Mouse (Mus musculus) forebrain, embryonic 14.5 days (tissue): ENCODE measurements at regions not wholly inside any gene's neighbourhood (a gene's known extent, or its start where the extent isn't known, plus 50 kb on each side); places are given as distances from the start of the nearest gene placed in this dataset.
A peak's percentile ranks its signal among the peaks of the same experiment; 100 is the strongest.

ENCODE experiments used
- ATAC-seq: fragments of 200-750 bp; cut with Nextera tagmentation; 2 replicates; pipeline ENCODE4 v1.8.0; 2017; ENCODE audit warnings: mild to moderate bottlenecking, moderate library complexity
- DNase-seq: peaks from one replicate; pipeline ENCODE4 v3.0.0-alpha.2; 2015; ENCODE audit warnings: low spot score
- H3K27ac ChIP-seq: fragments of 300-500 bp; sonication (generic); 2 replicates; pipeline ENCODE4 v1.5.1; 2014; ENCODE audit warnings: low read depth, mild to moderate bottlenecking, control low read depth, low read length, moderate library complexity
- H3K27me3 ChIP-seq: fragments of 300-500 bp; sonication (generic); replicated peaks from 2 replicates; pipeline ENCODE4 v1.6.1; 2014; ENCODE audit warnings: low read length, control low read depth, mixed read lengths; ENCODE audit not compliant: control insufficient read depth, insufficient read depth
- H3K36me3 ChIP-seq: fragments of 300-500 bp; sonication (generic); 2 replicates; pipeline ENCODE4 v1.6.1; 2014; ENCODE audit warnings: low read length, control low read depth; ENCODE audit not compliant: control insufficient read depth, insufficient read depth
- H3K4me1 ChIP-seq: fragments of 300-500 bp; sonication (generic); 2 replicates; pipeline ENCODE4 v1.6.1; 2014; ENCODE audit warnings: antibody characterized with exemption, low read length, control low read depth; ENCODE audit not compliant: control insufficient read depth, insufficient read depth
- H3K4me2 ChIP-seq: fragments of 300-500 bp; sonication (generic); 2 replicates; pipeline ENCODE4 v1.6.1; 2014; ENCODE audit warnings: mild to moderate bottlenecking, control low read depth, low read length
- H3K4me3 ChIP-seq: fragments of 300-500 bp; sonication (generic); 2 replicates; pipeline ENCODE4 v1.5.1; 2014; ENCODE audit warnings: low read depth, low read length, control low read depth
- H3K9ac ChIP-seq: fragments of 300-500 bp; sonication (generic); 2 replicates; pipeline ENCODE4 v1.6.1; 2014; ENCODE audit warnings: mild to moderate bottlenecking, low read length, control low read depth, moderate library complexity
- H3K9me3 ChIP-seq: fragments of 300-500 bp; sonication (generic); replicated peaks from 2 replicates; pipeline ENCODE4 v1.6.1; 2016; ENCODE audit warnings: low read length, control low read depth, mixed read lengths; ENCODE audit not compliant: control insufficient read depth
- WGBS: fragments of 180-500 bp; shearing (Covaris S2); extraction: QIAGEN DNeasy Blood & Tissue Kit; methylation state at CpG from one replicate; pipeline ENCODE4 v1.1.7; 2014; 5-methylcytosine and 5-hydroxymethylcytosine counted together

DNA sequence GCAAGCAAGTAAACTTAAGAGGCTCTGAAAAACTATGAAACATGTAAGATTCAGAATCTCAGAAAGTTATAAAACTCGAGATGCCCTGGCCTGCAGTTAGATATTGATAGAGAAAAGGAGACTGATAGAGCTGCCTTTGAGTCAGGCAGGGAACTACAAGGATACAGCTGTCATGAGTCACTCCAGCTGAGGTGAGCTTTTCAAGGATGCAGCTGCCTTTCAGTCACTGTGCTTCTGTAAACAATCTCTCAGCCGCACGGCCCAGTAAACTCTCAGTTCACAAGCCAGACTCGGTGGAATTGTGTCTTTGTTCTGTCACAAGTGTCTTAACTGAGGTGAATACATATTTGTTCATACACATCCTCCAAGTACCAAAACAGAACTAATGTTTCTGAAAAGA is 334.9 kb upstream of the Rsrc1 start:
- no peak overlapping the region for H3K4me2 ChIP-seq
- no peak overlapping the region for H3K4me3 ChIP-seq
- no peaks in the 10 kb centered on the region for H3K9me3 ChIP-seq
- peaks cover 3% of the 10 kb centered on the region; the same call in 1 of the 2 replicates for H3K4me1 ChIP-seq
- no peaks in the 10 kb centered on the region for H3K27me3 ChIP-seq
- no peaks in the 10 kb centered on the region for H3K36me3 ChIP-seq
- 55% methylated on average over 4 of the region's 4 CpGs for WGBS
- no peak overlapping the region for H3K27ac ChIP-seq
- no peak overlapping the region for H3K9ac ChIP-seq
- DNase-seq: no peak
- ATAC-seq: no peak

GRCm38 (mm10) chr3:66649271-66649670 is 331.9 kb upstream of the Rsrc1 start:
- Histone ChIP-seq H3K9ac (no peak overlapping the region), H3K27me3 (no peaks in the 10 kb centered on the region), H3K4me2 (no peak overlapping the region), H3K4me3 (no peak overlapping the region), H3K9me3 (no peaks in the 10 kb centered on the region), H3K27ac (no peak overlapping the region), H3K4me1 (peaks cover 3% of the 10 kb centered on the region; the same call in 1 of the 2 replicates), H3K36me3 (no peaks in the 10 kb centered on the region)
- WGBS: 90% methylated on average over 4 of the region's 4 CpGs
- DNase-seq (no peak), ATAC-seq (no peak)

- Histone ChIP-seq H3K36me3 (no peaks in the 10 kb centered on the region), H3K9ac (no peak overlapping the region), H3K27ac (no peak overlapping the region), H3K27me3 (no peaks in the 10 kb centered on the region), H3K9me3 (no peaks in the 10 kb centered on the region), H3K4me1 (peaks cover 3% of the 10 kb centered on the region; the same call in 1 of the 2 replicates), H3K4me2 (no peak overlapping the region), H3K4me3 (no peak overlapping the region)
- ATAC-seq (peak; percentile 57; the same call in 1 of the 2 replicates), DNase-seq (peak; percentile 27)
- 81% methylated on average over 15 of the region's 15 CpGs for WGBS
Observed at GRCm38 (mm10) chr3:66650076-66650748, 331.0 kb upstream of the Rsrc1 start.

GRCm38 (mm10) chr3:66650749-66651472 is 330.3 kb upstream of the Rsrc1 start:
- peak; percentile 4 for DNase-seq
- Histone ChIP-seq H3K27me3 (no peaks in the 10 kb centered on the region), H3K27ac (no peak overlapping the region), H3K9me3 (no peaks in the 10 kb centered on the region), H3K4me2 (no peak overlapping the region), H3K4me1 (peaks cover 3% of the 10 kb centered on the region; the same call in 1 of the 2 replicates), H3K4me3 (no peak overlapping the region), H3K36me3 (no peaks in the 10 kb centered on the region), H3K9ac (no peak overlapping the region)
- WGBS: 60% methylated on average over 16 of the region's 16 CpGs
- peak; percentile 18; the same call in 1 of the 2 replicates for ATAC-seq

GRCm38 (mm10) chr3:66652139-66652846 is 328.9 kb upstream of the Rsrc1 start:
- no peaks in the 10 kb centered on the region for H3K9me3 ChIP-seq
- 91% methylated on average over 7 of the region's 7 CpGs for WGBS
- H3K4me1 ChIP-seq: peaks cover 3% of the 10 kb centered on the region; the same call in 1 of the 2 replicates
- no peak overlapping the region for H3K9ac ChIP-seq
- DNase-seq (no peak), ATAC-seq (no peak)
- no peaks in the 10 kb centered on the region for H3K36me3 ChIP-seq
- no peak overlapping the region for H3K4me2 ChIP-seq
- H3K4me3 ChIP-seq: no peak overlapping the region
- H3K27me3 ChIP-seq: no peaks in the 10 kb centered on the region
- H3K27ac ChIP-seq: no peak overlapping the region

GRCm38 (mm10) chr3:66653961-66654360 is 327.2 kb upstream of the Rsrc1 start:
- Histone ChIP-seq H3K4me1 (peaks cover 3% of the 10 kb centered on the region; the same call in 1 of the 2 replicates), H3K27me3 (no peaks in the 10 kb centered on the region), H3K9me3 (no peaks in the 10 kb centered on the region), H3K36me3 (no peaks in the 10 kb centered on the region), H3K9ac (no peak overlapping the region), H3K4me3 (no peak overlapping the region), H3K4me2 (no peak overlapping the region), H3K27ac (no peak overlapping the region)
- WGBS: 94% methylated on average over 2 of the region's 2 CpGs
- ATAC-seq (no peak), DNase-seq (no peak)

DNA sequence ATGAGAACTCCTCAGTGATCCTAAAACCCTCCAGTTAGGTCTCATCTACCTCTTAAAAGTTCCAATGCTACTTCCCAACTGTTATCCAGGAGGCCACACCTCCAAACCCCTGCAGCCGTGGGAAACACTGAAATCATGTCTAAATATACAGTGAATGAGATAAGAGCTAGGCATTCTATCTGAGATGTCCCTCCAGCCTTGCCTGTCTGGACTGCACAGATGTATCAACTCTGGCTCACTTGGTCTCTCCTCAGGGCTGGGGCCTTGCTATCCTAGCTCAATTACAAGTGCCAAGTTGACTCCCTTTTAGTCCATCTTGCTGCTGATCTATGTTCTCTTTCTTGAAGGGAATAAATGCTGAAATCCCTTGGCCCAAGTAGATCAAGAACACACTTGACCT is 326.3 kb upstream of the Rsrc1 start:
- Histone ChIP-seq H3K27ac (no peak overlapping the region), H3K9ac (no peak overlapping the region), H3K9me3 (no peaks in the 10 kb centered on the region), H3K36me3 (no peaks in the 10 kb centered on the region), H3K27me3 (no peaks in the 10 kb centered on the region), H3K4me3 (no peak overlapping the region), H3K4me1 (peaks cover 3% of the 10 kb centered on the region; the same call in 1 of the 2 replicates), H3K4me2 (no peak overlapping the region)
- no peak for ATAC-seq
- DNase-seq: no peak
- WGBS: 80% methylated on average over 1 of the region's 1 CpGs

DNA sequence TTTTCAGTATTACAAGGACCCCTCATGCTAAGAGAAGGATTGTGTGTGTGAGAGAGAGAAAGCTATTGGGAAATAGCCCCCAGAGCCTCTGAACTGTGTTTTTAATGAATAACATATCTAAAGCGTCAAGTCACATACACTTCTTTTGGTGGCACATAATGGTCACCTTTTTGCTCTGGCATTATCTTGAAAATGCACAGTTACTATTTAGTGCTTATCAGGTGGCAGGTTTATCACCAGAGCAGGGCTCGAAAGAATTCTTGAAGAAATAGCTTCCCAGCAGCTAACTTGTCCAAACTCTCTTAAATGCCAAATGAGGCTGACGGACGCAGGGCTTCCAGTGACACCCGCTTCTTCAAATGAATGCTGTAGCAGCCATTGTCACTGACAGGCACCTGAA is 324.7 kb upstream of the Rsrc1 start:
- Histone ChIP-seq H3K4me1 (no peaks in the 10 kb centered on the region), H3K27ac (no peak overlapping the region), H3K9me3 (no peaks in the 10 kb centered on the region), H3K36me3 (no peaks in the 10 kb centered on the region), H3K4me2 (no peak overlapping the region), H3K27me3 (no peaks in the 10 kb centered on the region), H3K4me3 (no peak overlapping the region), H3K9ac (no peak overlapping the region)
- 88% methylated on average over 5 of the region's 5 CpGs for WGBS
- ATAC-seq (no peak), DNase-seq (no peak)
